Mouse (Mus musculus) bone marrow macrophage, adult 2 months (primary cell): ENCODE results near the gene A930009A15Rik.

Experiments
- CTCF ChIP-seq: IDR thresholded peaks from 2 replicates; pipeline ENCODE4 v1.5.1; 2012; ENCODE audit warnings: low read depth, mild to moderate bottlenecking, low read length, moderate library complexity
- POLR2A ChIP-seq: IDR thresholded peaks from 2 replicates; pipeline ENCODE4 v1.6.1; 2012; ENCODE audit warnings: mild to moderate bottlenecking, low read depth, low read length, borderline replicate concordance

- TF ChIP-seq POLR2A (no peak), CTCF (no peak)
Observed at GRCm38 (mm10) chr10:115529768-115530167, 40.0 kb upstream of the A930009A15Rik start.
